Mouse (Mus musculus) liver, embryonic 16.5 days (tissue): ENCODE results near the gene Tcf23. TPM values are rescaled to one million over a fixed set of nuclear protein-coding genes. Genes with fewer than 3 reads are reported as not detected.

Source experiments
- ATAC-seq: fragments of 200-750 bp; cut with Nextera tagmentation; 2 replicates; pipeline ENCODE4 v1.8.0; 2017; ENCODE audit warnings: low read depth, mild to moderate bottlenecking, moderate number of reproducible peaks, moderate library complexity
- H3K27ac ChIP-seq: fragments of 300-500 bp; sonication (generic); 2 replicates; pipeline ENCODE4 v1.5.1; 2014; ENCODE audit warnings: mild to moderate bottlenecking, low read length
- H3K27me3 ChIP-seq: fragments of 300-500 bp; sonication (generic); 2 replicates; pipeline ENCODE4 v1.6.1; 2014; ENCODE audit warnings: low read depth, low read length, mixed read lengths; ENCODE audit not compliant: control insufficient read depth, insufficient read depth
- H3K36me3 ChIP-seq: fragments of 300-500 bp; sonication (generic); 2 replicates; pipeline ENCODE4 v1.6.1; 2014; ENCODE audit warnings: mild to moderate bottlenecking; ENCODE audit not compliant: control insufficient read depth, insufficient read depth
- H3K4me1 ChIP-seq: fragments of 300-500 bp; sonication (generic); 2 replicates; pipeline ENCODE4 v1.6.1; 2014; ENCODE audit warnings: low read depth, low read length, mixed read lengths; ENCODE audit not compliant: control insufficient read depth
- H3K4me2 ChIP-seq: fragments of 300-500 bp; sonication (generic); 2 replicates; pipeline ENCODE4 v1.6.1; 2014; ENCODE audit warnings: low read depth, low read length, mixed read lengths
- H3K4me3 ChIP-seq: fragments of 300-500 bp; sonication (generic); 2 replicates; pipeline ENCODE4 v1.5.1; 2014; ENCODE audit warnings: low read depth, mild to moderate bottlenecking, low read length
- H3K9ac ChIP-seq: fragments of 300-500 bp; sonication (generic); 2 replicates; pipeline ENCODE4 v1.6.1; 2014; ENCODE audit warnings: low read depth, low read length
- H3K9me3 ChIP-seq: fragments of 300-500 bp; sonication (generic); replicated peaks from 2 replicates; pipeline ENCODE4 v1.6.1; 2016; ENCODE audit warnings: low read length; ENCODE audit not compliant: control insufficient read depth
- WGBS: fragments of 180-500 bp; shearing (Covaris S2); extraction: QIAGEN DNeasy Blood & Tissue Kit; methylation state at CpG from one replicate; pipeline ENCODE4 v1.1.7; 2014; ENCODE audit not compliant: insufficient replicate concordance; 5-methylcytosine and 5-hydroxymethylcytosine counted together
- polyA plus RNA-seq: library from polyadenylated mRNA; unstranded; fragments of >200 nt; fragmentation: Nextera tagmentation; extraction: Ambion mirVana; gene quantifications from 2 replicates; pipeline ENCODE4 v1.2.1, GENCODE M21; 2015

The Tcf23 gene
- polyA plus RNA-seq, 1 experiment from 2014 or later = 0.07 TPM

DNA sequence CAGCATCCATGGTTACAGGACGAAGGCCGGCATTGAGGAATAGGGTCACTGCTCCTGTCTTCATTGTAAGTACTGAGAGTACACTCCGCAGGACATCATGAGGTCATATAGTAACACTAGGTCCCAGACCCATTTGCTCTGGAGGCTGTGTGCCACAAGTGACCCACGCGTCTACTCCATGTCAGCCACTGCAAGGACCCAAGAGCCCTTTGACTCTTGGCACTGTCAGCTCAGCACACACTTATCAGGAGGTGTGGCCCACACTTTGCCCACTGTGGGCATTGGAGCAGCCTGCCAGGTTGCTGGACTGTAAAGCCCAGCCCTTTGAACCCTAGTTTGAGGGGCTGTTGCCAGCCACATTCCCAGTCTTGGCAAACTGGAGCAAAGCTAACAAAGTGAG, 43.2 kb upstream of the Tcf23 start:
- no peak overlapping the region for H3K4me2 ChIP-seq
- H3K9ac ChIP-seq = no peak overlapping the region
- H3K27me3 ChIP-seq = no peaks in the 10 kb centered on the region
- WGBS = 80% methylated on average over 5 of the region's 5 CpGs
- H3K27ac ChIP-seq = no peak overlapping the region
- H3K4me3 ChIP-seq = no peak overlapping the region
- H3K9me3 ChIP-seq = no peaks in the 10 kb centered on the region
- H3K4me1 ChIP-seq = peaks cover 31% of the 10 kb centered on the region
- ATAC-seq = no peak
- H3K36me3 ChIP-seq = no peaks in the 10 kb centered on the region; the same call in 1 of the 2 replicates

DNA sequence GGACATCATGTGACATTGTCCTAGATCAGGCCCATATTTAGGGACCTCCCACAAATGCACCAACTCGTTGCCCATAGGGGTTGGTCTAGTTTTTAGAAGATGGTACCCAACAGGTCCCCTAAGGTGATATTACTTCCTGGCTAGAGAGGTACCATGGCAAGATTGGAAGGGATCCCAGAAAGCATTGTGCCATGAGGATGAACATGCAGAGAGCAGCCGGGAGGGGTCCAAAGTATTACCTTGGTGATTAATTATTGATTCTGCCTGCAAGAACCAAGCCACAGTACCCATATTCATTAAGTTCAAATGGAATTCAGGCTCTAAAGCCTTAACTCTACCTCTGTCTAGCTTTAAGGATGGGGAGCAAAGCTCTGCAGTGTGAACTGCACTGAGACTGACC, 42.4 kb upstream of the Tcf23 start:
- Histone ChIP-seq H3K9ac (no peak overlapping the region), H3K27ac (no peak overlapping the region), H3K36me3 (no peaks in the 10 kb centered on the region; the same call in 1 of the 2 replicates), H3K4me1 (peaks cover 22% of the 10 kb centered on the region), H3K27me3 (no peaks in the 10 kb centered on the region), H3K9me3 (no peaks in the 10 kb centered on the region), H3K4me2 (no peak overlapping the region), H3K4me3 (no peak overlapping the region)
- ATAC-seq = no peak
- WGBS = 64% methylated on average over 2 of the region's 2 CpGs

DNA sequence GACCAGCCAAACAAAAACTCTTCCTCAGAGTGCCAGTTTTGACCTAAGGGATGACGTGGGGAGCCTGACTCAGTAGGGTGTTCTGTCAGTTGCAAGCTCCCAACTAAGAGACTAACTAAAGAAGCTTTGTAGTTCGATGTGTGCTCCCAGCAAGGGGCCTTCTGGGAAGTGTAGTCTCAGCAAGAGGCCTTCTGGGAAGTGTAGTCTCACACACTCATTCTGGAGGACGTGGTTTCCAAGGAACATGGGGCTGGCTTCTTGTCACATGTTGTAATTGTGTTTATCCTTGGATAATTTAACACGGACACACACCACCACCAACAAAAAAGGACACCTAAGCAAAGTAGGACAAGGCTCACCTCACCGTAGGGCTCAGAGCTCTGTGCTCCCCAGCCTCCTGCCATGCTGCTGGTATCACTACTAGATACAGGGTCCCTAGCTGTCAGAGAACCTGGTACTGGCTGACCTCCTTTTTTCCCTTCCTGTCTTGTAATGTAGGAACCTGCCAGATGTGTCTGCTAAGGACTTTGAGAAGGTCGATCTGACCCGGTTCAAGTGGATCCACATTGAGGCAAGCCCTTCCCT, 40.4 kb upstream of the Tcf23 start:
- ATAC-seq = no peak
- 46% methylated on average over 7 of the region's 7 CpGs for WGBS
- Histone ChIP-seq H3K36me3 (no peaks in the 10 kb centered on the region; the same call in 1 of the 2 replicates), H3K4me3 (no peak overlapping the region), H3K9ac (no peak overlapping the region), H3K27ac (no peak overlapping the region), H3K9me3 (no peaks in the 10 kb centered on the region), H3K27me3 (no peaks in the 10 kb centered on the region), H3K4me1 (peaks cover 8% of the 10 kb centered on the region), H3K4me2 (no peak overlapping the region)

DNA sequence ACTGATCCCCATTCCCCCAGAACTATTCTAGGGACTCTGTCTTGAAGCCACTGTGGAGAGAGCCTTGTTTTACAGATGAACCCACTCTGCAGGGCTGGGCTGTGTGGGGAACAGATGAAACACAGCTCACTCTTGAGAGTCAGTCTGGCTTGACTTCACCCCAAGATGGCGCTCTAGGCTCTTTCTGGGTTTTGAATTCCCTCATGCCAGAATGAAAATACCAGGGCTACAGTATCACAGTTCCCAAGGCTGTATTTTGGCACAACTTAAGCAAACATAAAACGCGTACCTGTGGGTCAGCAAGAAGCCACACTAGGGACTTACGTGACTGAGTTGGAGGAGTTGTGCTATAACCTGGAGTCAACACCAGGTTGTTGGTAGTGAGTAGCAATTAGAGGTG, 38.3 kb upstream of the Tcf23 start:
- 51% methylated on average over 4 of the region's 4 CpGs for WGBS

DNA sequence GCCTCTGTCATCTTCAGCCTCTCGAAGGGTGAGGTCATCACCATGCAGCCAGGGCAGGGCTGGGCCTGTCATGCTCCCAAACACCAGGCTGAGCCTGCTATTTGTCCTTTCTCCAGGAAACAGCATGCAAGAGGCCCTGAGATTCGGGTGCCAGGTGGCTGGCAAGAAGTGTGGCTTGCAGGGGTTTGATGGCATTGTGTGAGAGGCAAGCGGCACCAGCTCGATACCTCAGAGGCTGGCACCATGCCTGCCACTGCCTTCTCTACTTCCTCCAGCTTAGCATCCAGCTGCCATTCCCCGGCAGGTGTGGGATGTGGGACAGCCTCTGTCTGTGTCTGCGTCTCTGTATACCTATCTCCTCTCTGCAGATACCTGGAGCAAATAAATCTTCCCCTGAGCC, 37.6 kb upstream of the Tcf23 start:
- whole genome bisulfite sequencing = 69% methylated on average over 6 of the region's 6 CpGs
- Histone ChIP-seq H3K4me3 (no peak overlapping the region), H3K36me3 (no peaks in the 10 kb centered on the region), H3K9ac (no peak overlapping the region), H3K4me1 (no peaks in the 10 kb centered on the region; the same call in 1 of the 2 replicates), H3K27ac (no peak overlapping the region), H3K9me3 (no peaks in the 10 kb centered on the region), H3K4me2 (no peak overlapping the region), H3K27me3 (no peaks in the 10 kb centered on the region)
- ATAC-seq = no peak

More for the DNA sequence above, 38.3 kb upstream of the Tcf23 start:
- H3K27me3 ChIP-seq = no peaks in the 10 kb centered on the region
- no peak for ATAC-seq
- no peaks in the 10 kb centered on the region for H3K9me3 ChIP-seq
- H3K4me1 ChIP-seq = no peaks in the 10 kb centered on the region; the same call in 1 of the 2 replicates
- no peak overlapping the region for H3K4me3 ChIP-seq
- no peaks in the 10 kb centered on the region; the same call in 1 of the 2 replicates for H3K36me3 ChIP-seq
- H3K4me2 ChIP-seq = no peak overlapping the region
- H3K9ac ChIP-seq = no peak overlapping the region
- H3K27ac ChIP-seq = no peak overlapping the region

DNA sequence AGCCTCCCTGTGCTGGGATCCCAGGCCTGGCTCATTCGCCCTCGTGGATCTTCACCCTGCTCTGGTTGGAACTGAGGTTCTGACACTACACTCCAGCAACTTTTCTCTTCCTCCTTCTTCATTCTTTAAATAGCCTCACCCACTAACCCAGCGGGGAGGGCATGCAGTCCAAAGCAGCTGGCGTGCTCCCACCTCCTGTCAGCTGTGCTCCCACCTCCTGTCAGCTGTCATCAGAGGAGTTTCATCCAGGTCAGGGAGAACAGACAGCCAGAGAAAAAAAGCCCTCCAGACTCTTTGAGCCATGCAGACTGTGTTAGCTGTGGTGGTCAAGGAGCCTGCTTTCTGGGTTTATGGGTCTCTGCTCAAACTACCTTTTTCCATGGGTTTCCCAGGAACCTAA, 37.1 kb upstream of the Tcf23 start:
- H3K9ac ChIP-seq = no peak overlapping the region
- ATAC-seq = no peak

DNA sequence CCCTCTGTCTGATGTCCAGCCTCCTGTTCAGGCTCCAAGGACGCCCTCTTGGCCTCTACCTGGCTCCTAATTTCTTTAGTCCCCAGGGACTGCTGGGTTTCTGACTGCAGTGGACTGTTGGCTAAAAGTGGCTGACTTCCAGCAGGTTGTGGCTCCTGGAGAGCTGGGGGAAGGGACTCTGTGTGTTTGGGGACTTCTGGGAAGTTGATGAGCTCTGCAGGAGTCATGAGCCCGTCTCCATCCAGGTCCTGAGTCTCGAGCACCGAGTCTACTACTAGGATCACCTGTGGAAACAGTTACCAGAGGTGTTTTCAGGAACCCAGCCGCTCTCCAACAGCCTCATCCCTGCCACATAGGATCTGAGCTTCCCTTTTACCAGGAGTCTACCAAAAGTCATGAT, 34.8 kb upstream of the Tcf23 start:
- H3K9ac ChIP-seq = no peak overlapping the region
- no peaks in the 10 kb centered on the region for H3K27me3 ChIP-seq
- no peak overlapping the region for H3K4me3 ChIP-seq
- no peaks in the 10 kb centered on the region for H3K9me3 ChIP-seq
- no peak overlapping the region for H3K4me2 ChIP-seq
- H3K27ac ChIP-seq = no peak overlapping the region
- H3K4me1 ChIP-seq = no peaks in the 10 kb centered on the region
- H3K36me3 ChIP-seq = no peaks in the 10 kb centered on the region
- 55% methylated on average over 5 of the region's 5 CpGs for WGBS
- ATAC-seq = no peak

More for the DNA sequence above, 37.1 kb upstream of the Tcf23 start:
- Histone ChIP-seq H3K9me3 (no peaks in the 10 kb centered on the region), H3K27me3 (no peaks in the 10 kb centered on the region), H3K4me3 (no peak overlapping the region), H3K36me3 (no peaks in the 10 kb centered on the region), H3K4me2 (no peak overlapping the region), H3K27ac (no peak overlapping the region), H3K4me1 (no peaks in the 10 kb centered on the region; the same call in 1 of the 2 replicates)
- 70% methylated on average over 4 of the region's 4 CpGs for WGBS

DNA sequence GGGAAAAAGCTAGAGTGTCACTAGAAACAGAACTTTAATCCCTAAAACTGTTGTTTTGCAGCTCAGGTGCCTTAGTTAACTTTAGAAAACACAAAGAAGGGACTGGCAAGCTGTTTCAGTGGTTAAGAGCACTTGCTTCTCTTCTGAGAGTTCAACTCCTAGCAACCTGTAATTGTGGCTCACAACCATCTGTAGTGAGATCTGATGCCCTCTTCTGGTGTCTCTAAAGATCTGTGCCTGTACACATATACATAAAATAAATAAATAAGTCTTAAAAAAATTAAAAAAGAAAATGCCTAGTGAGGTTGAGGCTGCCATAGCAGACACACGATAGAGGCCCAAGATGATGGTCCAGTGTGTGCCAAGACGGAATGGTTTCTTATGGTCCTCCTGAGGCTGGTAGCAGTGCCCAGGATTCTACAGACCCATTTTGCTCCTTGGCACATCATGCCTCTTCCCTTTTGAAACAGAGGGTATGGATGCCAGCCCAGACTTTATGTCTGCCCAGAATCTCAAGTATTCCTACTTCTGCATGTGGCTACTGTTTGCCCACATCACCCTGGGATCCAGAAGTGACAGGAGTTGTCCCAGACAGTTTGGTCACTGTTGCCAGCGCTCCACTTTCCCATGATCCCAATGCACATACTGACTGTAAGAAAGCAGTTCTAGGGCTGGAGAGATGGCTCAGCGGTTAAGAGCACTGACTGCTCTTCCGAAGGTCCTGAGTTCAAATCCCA, 33.6 kb upstream of the Tcf23 start:
- no peak for ATAC-seq
- no peaks in the 10 kb centered on the region for H3K4me1 ChIP-seq
- H3K9ac ChIP-seq = no peak overlapping the region
- H3K27ac ChIP-seq = no peak overlapping the region
- no peaks in the 10 kb centered on the region for H3K9me3 ChIP-seq
- 79% methylated on average over 5 of the region's 5 CpGs for WGBS
- no peak overlapping the region for H3K4me2 ChIP-seq
- no peaks in the 10 kb centered on the region for H3K36me3 ChIP-seq
- H3K4me3 ChIP-seq = no peak overlapping the region
- H3K27me3 ChIP-seq = no peaks in the 10 kb centered on the region

DNA sequence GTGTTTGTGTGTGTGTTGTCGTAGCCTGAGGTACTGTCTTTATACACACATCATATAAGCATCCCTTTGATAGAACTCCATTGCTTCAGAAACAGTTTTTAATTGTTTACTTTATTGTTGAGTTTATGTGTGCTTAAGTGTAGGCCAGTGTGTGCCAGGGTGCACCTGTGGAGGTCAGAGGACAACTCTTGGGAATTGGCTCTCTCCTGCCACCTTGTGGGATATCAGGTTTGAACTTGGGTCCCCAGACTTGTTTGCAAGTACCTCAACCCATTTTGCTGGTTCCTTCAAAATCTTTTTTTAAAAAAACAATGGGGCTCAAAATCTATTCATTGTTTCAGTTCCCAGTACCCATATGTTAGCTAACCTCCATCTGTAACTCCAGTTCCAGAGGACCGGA, 25.5 kb upstream of the Tcf23 start:
- peaks cover 15% of the 10 kb centered on the region for H3K27me3 ChIP-seq
- H3K4me1 ChIP-seq = peaks cover 3% of the 10 kb centered on the region; the same call in 1 of the 2 replicates
- 81% methylated on average over 2 of the region's 2 CpGs for WGBS
- no peak overlapping the region for H3K4me3 ChIP-seq
- H3K36me3 ChIP-seq = no peaks in the 10 kb centered on the region
- H3K9ac ChIP-seq = no peak overlapping the region
- no peaks in the 10 kb centered on the region for H3K9me3 ChIP-seq
- no peak for ATAC-seq
- no peak overlapping the region for H3K4me2 ChIP-seq
- no peak overlapping the region for H3K27ac ChIP-seq
